Mouse (Mus musculus): ENCODE results near the gene Fbl. TPM values are rescaled to one million over a fixed set of nuclear protein-coding genes. Genes with fewer than 3 reads are reported as not detected.
"Not testable (repeated sequence)": the region's sequence is repeated elsewhere in the genome, so short reads cannot be mapped to it uniquely, and the experiment has no call there.

Gene Fbl
- polyA plus RNA-seq, 1 experiment from 2014 or later: 92.1 TPM

GRCm38 (mm10) chr7:28195414-28196098, 26.0 kb downstream of the Fbl start:
- H3K36me3 ChIP-seq: peaks cover 44% of the 10 kb centered on the region
- no peaks in the 10 kb centered on the region for H3K4me1 ChIP-seq (replicated peaks)
- no peak for ATAC-seq (ENCODE audit: insufficient number of reproducible peaks, low FRiP score)
- no peak overlapping the region for H3K4me2 ChIP-seq
- H3K27ac ChIP-seq (ENCODE audit: poor library complexity, severe bottlenecking): no peak overlapping the region
- H3K9ac ChIP-seq: no peak overlapping the region
- no peak overlapping the region for H3K4me3 ChIP-seq
- no peaks in the 10 kb centered on the region for H3K27me3 ChIP-seq (replicated peaks)
- 79% methylated on average over 5 of the region's 5 CpGs for WGBS
- H3K9me3 ChIP-seq (replicated peaks): no peaks in the 10 kb centered on the region

- Histone ChIP-seq H3K4me2 (no peak overlapping the region), H3K4me1 (replicated peaks) (no peaks in the 10 kb centered on the region), H3K9ac (no peak overlapping the region), H3K27ac (ENCODE audit: poor library complexity, severe bottlenecking) (no peak overlapping the region), H3K36me3 (peaks cover 36% of the 10 kb centered on the region), H3K4me3 (no peak overlapping the region), H3K27me3 (replicated peaks) (no peaks in the 10 kb centered on the region), H3K9me3 (replicated peaks) (no peaks in the 10 kb centered on the region)
- WGBS: 81% methylated on average over 14 of the region's 14 CpGs
- ATAC-seq (ENCODE audit: insufficient number of reproducible peaks, low FRiP score): no peak
These were observed 27.0 kb downstream of the Fbl start for GRCm38 (mm10) chr7:28196528-28196927.

GRCm38 (mm10) chr7:28199054-28199453, 29.5 kb downstream of the Fbl start:
- Histone ChIP-seq H3K9ac (no peak overlapping the region), H3K36me3 (peaks cover 16% of the 10 kb centered on the region; the same call in 1 of the 2 replicates), H3K9me3 (replicated peaks) (peaks cover 8% of the 10 kb centered on the region), H3K4me3 (no peak overlapping the region), H3K27ac (ENCODE audit: poor library complexity, severe bottlenecking) (no peak overlapping the region), H3K27me3 (replicated peaks) (no peaks in the 10 kb centered on the region), H3K4me1 (replicated peaks) (no peaks in the 10 kb centered on the region), H3K4me2 (no peak overlapping the region)
- 67% methylated on average over 4 of the region's 4 CpGs for WGBS
- ATAC-seq (ENCODE audit: insufficient number of reproducible peaks, low FRiP score): no peak

- H3K27me3 ChIP-seq (replicated peaks): no peaks in the 10 kb centered on the region
- H3K9me3 ChIP-seq (replicated peaks): peaks cover 8% of the 10 kb centered on the region
- H3K27ac ChIP-seq (ENCODE audit: poor library complexity, severe bottlenecking): no peak overlapping the region
- H3K4me1 ChIP-seq (replicated peaks): no peaks in the 10 kb centered on the region
- WGBS: 62% methylated on average over 19 of the region's 19 CpGs
- H3K9ac ChIP-seq: no peak overlapping the region
- H3K4me3 ChIP-seq: no peak overlapping the region
- H3K36me3 ChIP-seq: no peaks in the 10 kb centered on the region
- ATAC-seq (ENCODE audit: insufficient number of reproducible peaks, low FRiP score): no peak
- no peak overlapping the region for H3K4me2 ChIP-seq
These were observed 33.9 kb downstream of the Fbl start for GRCm38 (mm10) chr7:28203207-28204108.

GRCm38 (mm10) chr7:28206044-28206600, 36.6 kb downstream of the Fbl start:
- no peak overlapping the region for H3K9ac ChIP-seq
- ATAC-seq (ENCODE audit: insufficient number of reproducible peaks, low FRiP score): no peak
- no peak overlapping the region for H3K4me3 ChIP-seq
- H3K27me3 ChIP-seq (replicated peaks): no peaks in the 10 kb centered on the region
- no peaks in the 10 kb centered on the region for H3K36me3 ChIP-seq
- no peaks in the 10 kb centered on the region for H3K4me1 ChIP-seq (replicated peaks)
- peaks cover 8% of the 10 kb centered on the region for H3K9me3 ChIP-seq (replicated peaks)
- WGBS: 59% methylated on average over 4 of the region's 4 CpGs
- no peak overlapping the region for H3K27ac ChIP-seq (ENCODE audit: poor library complexity, severe bottlenecking)
- no peak overlapping the region for H3K4me2 ChIP-seq

GRCm38 (mm10) chr7:28208396-28208987, 39.0 kb downstream of the Fbl start:
- H3K27me3 ChIP-seq (replicated peaks): no peaks in the 10 kb centered on the region
- WGBS: 46% methylated on average over 12 of the region's 12 CpGs
- peak overlapping the region; percentile 43 for H3K4me3 ChIP-seq
- H3K36me3 ChIP-seq: no peaks in the 10 kb centered on the region
- no peak for ATAC-seq (ENCODE audit: insufficient number of reproducible peaks, low FRiP score)
- H3K9ac ChIP-seq: peak overlapping the region; percentile 67
- H3K4me2 ChIP-seq: peak overlapping the region; percentile 68
- H3K27ac ChIP-seq (ENCODE audit: poor library complexity, severe bottlenecking): no peak overlapping the region
- peaks cover 1% of the 10 kb centered on the region for H3K9me3 ChIP-seq (replicated peaks)
- no peaks in the 10 kb centered on the region for H3K4me1 ChIP-seq (replicated peaks)

- Histone ChIP-seq H3K4me3 (peak overlapping the region; percentile 43), H3K4me1 (replicated peaks) (no peaks in the 10 kb centered on the region), H3K36me3 (no peaks in the 10 kb centered on the region), H3K27me3 (replicated peaks) (no peaks in the 10 kb centered on the region), H3K9me3 (replicated peaks) (no peaks in the 10 kb centered on the region), H3K27ac (ENCODE audit: poor library complexity, severe bottlenecking) (no peak overlapping the region), H3K4me2 (peak overlapping the region; percentile 68), H3K9ac (peak overlapping the region; percentile 67)
- 44% methylated on average over 19 of the region's 19 CpGs for WGBS
- peak; percentile 68; the same call in 1 of the 2 replicates for ATAC-seq (ENCODE audit: insufficient number of reproducible peaks, low FRiP score)
These were observed 39.5 kb downstream of the Fbl start for GRCm38 (mm10) chr7:28208988-28209508.

GRCm38 (mm10) chr7:28210731-28211130, 41.2 kb downstream of the Fbl start:
- no peaks in the 10 kb centered on the region for H3K4me1 ChIP-seq (replicated peaks)
- WGBS: 39% methylated on average over 5 of the region's 5 CpGs
- H3K27me3 ChIP-seq (replicated peaks): no peaks in the 10 kb centered on the region
- no peaks in the 10 kb centered on the region for H3K36me3 ChIP-seq
- no peak for ATAC-seq (ENCODE audit: insufficient number of reproducible peaks, low FRiP score)
- no peak overlapping the region for H3K4me3 ChIP-seq
- H3K9me3 ChIP-seq (replicated peaks): no peaks in the 10 kb centered on the region
- no peak overlapping the region for H3K9ac ChIP-seq
- no peak overlapping the region for H3K27ac ChIP-seq (ENCODE audit: poor library complexity, severe bottlenecking)
- no peak overlapping the region for H3K4me2 ChIP-seq

- Histone ChIP-seq H3K9me3 (replicated peaks) (no peaks in the 10 kb centered on the region), H3K9ac (no peak overlapping the region), H3K4me2 (no peak overlapping the region), H3K27me3 (replicated peaks) (no peaks in the 10 kb centered on the region), H3K27ac (ENCODE audit: poor library complexity, severe bottlenecking) (no peak overlapping the region), H3K4me1 (replicated peaks) (no peaks in the 10 kb centered on the region), H3K4me3 (no peak overlapping the region), H3K36me3 (no peaks in the 10 kb centered on the region)
- no peak for ATAC-seq (ENCODE audit: insufficient number of reproducible peaks, low FRiP score)
- WGBS: 36% methylated on average over 10 of the region's 10 CpGs
These were observed 44.6 kb downstream of the Fbl start for GRCm38 (mm10) chr7:28214142-28214541.

- ATAC-seq (ENCODE audit: insufficient number of reproducible peaks, low FRiP score); H3K36me3 ChIP-seq; H3K9ac ChIP-seq; H3K27me3 ChIP-seq (replicated peaks); H3K4me1 ChIP-seq (replicated peaks); H3K9me3 ChIP-seq (replicated peaks); H3K27ac ChIP-seq (ENCODE audit: poor library complexity, severe bottlenecking); H3K4me2 ChIP-seq; H3K4me3 ChIP-seq: not testable (repeated sequence)
- WGBS: 75% methylated on average over 2 of the region's 2 CpGs
These were observed 46.4 kb downstream of the Fbl start for GRCm38 (mm10) chr7:28215950-28216349.

- not testable (repeated sequence) for H3K27ac ChIP-seq (ENCODE audit: poor library complexity, severe bottlenecking); H3K4me3 ChIP-seq; H3K4me2 ChIP-seq; H3K9me3 ChIP-seq (replicated peaks); ATAC-seq (ENCODE audit: insufficient number of reproducible peaks, low FRiP score); H3K36me3 ChIP-seq; H3K4me1 ChIP-seq (replicated peaks); H3K9ac ChIP-seq; H3K27me3 ChIP-seq (replicated peaks)
- 87% methylated on average over 13 of the region's 13 CpGs for WGBS
These were observed 48.3 kb downstream of the Fbl start for GRCm38 (mm10) chr7:28217811-28218210.
